Mouse (Mus musculus) liver, postnatal 0 days (tissue): ENCODE measurements around the gene Sdk2.

Experiments used
- CTCF ChIP-seq: sonication (generic); IDR thresholded peaks from 2 replicates; pipeline ENCODE4 v1.5.1; 2016; ENCODE audit warnings: antibody characterized with exemption, low read depth
- EP300 ChIP-seq: IDR thresholded peaks from 2 replicates; pipeline ENCODE4 v1.6.1; 2016; ENCODE audit warnings: antibody characterized with exemption, low read depth, mild to moderate bottlenecking

DNA sequence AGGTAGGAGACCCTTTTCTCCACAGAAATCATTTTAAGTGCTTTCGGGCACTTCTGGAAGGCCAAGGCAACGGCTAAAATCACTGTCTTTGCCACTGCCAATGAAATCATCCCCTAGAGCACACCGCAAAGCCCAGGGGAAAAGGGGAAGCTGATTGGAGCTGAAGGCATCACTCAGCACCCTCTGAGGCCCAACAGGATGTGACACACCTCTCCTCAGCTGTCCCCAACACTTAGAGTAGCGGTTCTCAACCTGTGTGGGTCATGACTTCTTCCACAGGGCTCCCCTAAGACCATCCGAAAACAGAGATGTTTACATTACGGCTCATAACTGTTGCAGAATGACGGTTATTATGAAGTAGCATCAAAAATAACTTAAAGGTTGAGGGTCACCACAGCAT, 305.2 kb downstream of the Sdk2 start:
- TF ChIP-seq CTCF (no peak), EP300 (no peak)
